Mouse (Mus musculus): ENCODE measurements around the gene Arvcf.

The Arvcf gene

GRCm38 (mm10) chr16:18411026-18411649, 63.2 kb downstream of the Arvcf start:
- DNase-seq = no peak

- DNase-seq = no peak
Observed at GRCm38 (mm10) chr16:18411802-18412476, 64.0 kb downstream of the Arvcf start.

- no peak for DNase-seq
Observed at GRCm38 (mm10) chr16:18413032-18413816, 65.2 kb downstream of the Arvcf start.

- no peak for DNase-seq
Observed at GRCm38 (mm10) chr16:18416094-18416761, 68.2 kb downstream of the Arvcf start.

- DNase-seq = no peak
Observed at GRCm38 (mm10) chr16:18416837-18417236, 68.9 kb downstream of the Arvcf start.

GRCm38 (mm10) chr16:18417491-18417890, 69.5 kb downstream of the Arvcf start:
- DNase-seq = no peak

GRCm38 (mm10) chr16:18418756-18419602, 71.0 kb downstream of the Arvcf start:
- DNase-seq = peak; percentile 69

GRCm38 (mm10) chr16:18419603-18420026, 71.6 kb downstream of the Arvcf start:
- DNase-seq = no peak

GRCm38 (mm10) chr16:18420571-18420970, 72.6 kb downstream of the Arvcf start:
- no peak for DNase-seq

GRCm38 (mm10) chr16:18423203-18423914, 75.4 kb downstream of the Arvcf start:
- no peak for DNase-seq

- no peak for DNase-seq
Observed at GRCm38 (mm10) chr16:18423915-18424265, 75.9 kb downstream of the Arvcf start.

- DNase-seq = no peak
Observed at GRCm38 (mm10) chr16:18424364-18425045, 76.5 kb downstream of the Arvcf start.

GRCm38 (mm10) chr16:18425475-18426214, 77.7 kb downstream of the Arvcf start:
- DNase-seq = peak; percentile 33

- peak; percentile 93 for DNase-seq
Observed at GRCm38 (mm10) chr16:18426215-18426791, 78.3 kb downstream of the Arvcf start, which contains the start of gene Txnrd2. TSS of gene Txnrd2 (plus strand) at chr16:18426384.

- no peak for DNase-seq
Observed at GRCm38 (mm10) chr16:18426802-18427280, 78.9 kb downstream of the Arvcf start, which contains the start of gene Comt. TSS of gene Comt (minus strand) at chr16:18426852.

GRCm38 (mm10) chr16:18428011-18428515, 80.1 kb downstream of the Arvcf start:
- DNase-seq = no peak

GRCm38 (mm10) chr16:18428516-18429042, 80.6 kb downstream of the Arvcf start:
- DNase-seq = peak; percentile 89

- peak; percentile 58 for DNase-seq
Observed at GRCm38 (mm10) chr16:18429641-18430040, 81.7 kb downstream of the Arvcf start.

- peak; percentile 50 for DNase-seq
Observed at GRCm38 (mm10) chr16:18430641-18431212, 82.7 kb downstream of the Arvcf start.

Measured in liver (tissue).